ENCODE assay signal across 12 mouse cellular contexts in genomic region chr13:45204856-45205255, GRCm38 (mm10).
DNase-seq lines count a peak whose midpoint lies in the region; TF ChIP-seq lines count a peak whose summit lies in the region.
"Had no signal": no experiment of that assay in that cellular context is flagged by ENCODE, and none has a peak within 500 bp of the region (broad histone marks: within the 10 kb centered on the region; RNA-seq: fewer than 3 reads in every experiment).

No protein-coding gene starts in this region.

- peak; percentile 22 to 34 for DNase-seq in layer of hippocampus, adult 18-20 months (ENCODE audit: low spot score in 2 of 2)
- DNase-seq in layer of hippocampus, adult 11-12 months (ENCODE audit: low spot score), result no peak
- peak; percentile 2 for DNase-seq in NIH3T3 (ENCODE audit: low read depth)
- peak; percentile 61 for DNase-seq in adrenal gland, adult 2 months
- peak; percentile 25 for DNase-seq in lung, postnatal 36 days
- no peak for DNase-seq in thymus, postnatal 25 days
- DNase-seq in urinary bladder, adult 2 months (ENCODE audit: low spot score), result no peak
- no peak for DNase-seq in gastrocnemius, adult 2 months
- DNase-seq: cerebellum, adult 8-10 months; thymus, adult 18-20 months had no signal

- intact Hi-C loops in gastrocnemius, adult 2 months (cut with DNase I), result no loop called here

- no peak overlapping the region for H3K27ac ChIP-seq in gastrocnemius, adult 2 months
- H3K27ac ChIP-seq: embryonic facial prominence, embryonic 15.5 days; macrophage had no signal

- H3K4me3 ChIP-seq in gastrocnemius, adult 2 months, result no peak overlapping the region
- H3K4me3 ChIP-seq: embryonic facial prominence, embryonic 15.5 days had no signal

- no peak for TF ChIP-seq CTCF in gastrocnemius, adult 2 months (IDR thresholded peaks at IDR 0.05)

Comparison
In these comparisons a context has a peak if more than half of its experiments do, and no peak if none do; other contexts are left out.
1. DNase-seq: peak in layer of hippocampus, adult 18-20 months (2 of 2), NIH3T3 (single experiment), adrenal gland, adult 2 months (single experiment) and lung, postnatal 36 days (single experiment); none in layer of hippocampus, adult 11-12 months (single experiment), thymus, postnatal 25 days (single experiment), urinary bladder, adult 2 months (single experiment) and gastrocnemius, adult 2 months (single experiment).